Mouse (Mus musculus) MEL (cell line): ENCODE data around the gene Ubtf. TPM values are rescaled to one million over a fixed set of nuclear protein-coding genes. Genes with fewer than 3 reads are reported as not detected.
A peak's percentile ranks its signal among the peaks of the same experiment; 100 is the strongest.

Experiments
- DNase-seq: peaks from one replicate; pipeline ENCODE4 v3.0.0; 2011; ENCODE audit warnings: low read depth, low spot score
- H3K27ac ChIP-seq: 2 replicates; pipeline ENCODE4 v1.5.1; 2012; ENCODE audit warnings: low read depth, mild to moderate bottlenecking, control low read depth, low read length, moderate library complexity; ENCODE audit not compliant: control insufficient read depth
- H3K27me3 ChIP-seq, 2 experiments: fragments of 150-350 bp in 1 of 2; sonication (generic) in 1 of 2; 2 replicates each; pipeline ENCODE4 v1.6.1; 2012; ENCODE audit warnings: low read length in 2 of 2, mild to moderate bottlenecking in 2 of 2, improper control_type of control experiment in 1 of 2, moderate library complexity in 1 of 2; ENCODE audit not compliant: insufficient read depth in 2 of 2, control insufficient read depth in 1 of 2
- H3K36me3 ChIP-seq, 2 experiments: 2 replicates each; pipeline ENCODE4 v1.6.1; 2012 to 2014; ENCODE audit warnings: low read length in 2 of 2, improper control_type of control experiment in 1 of 2, inconsistent platforms in 1 of 2, mild to moderate bottlenecking in 1 of 2; ENCODE audit not compliant: insufficient read depth in 2 of 2, control insufficient read depth in 1 of 2
- H3K4me1 ChIP-seq, 2 experiments: fragments of 150-350 bp in 1 of 2; sonication (generic) in 1 of 2; 2 replicates each; pipeline ENCODE4 v1.6.1; 2012; ENCODE audit warnings: low read length in 2 of 2, improper control_type of control experiment in 1 of 2, mild to moderate bottlenecking in 1 of 2; ENCODE audit not compliant: insufficient read depth in 2 of 2, control insufficient read depth in 1 of 2
- H3K4me3 ChIP-seq, 2 experiments: fragments of 150-350 bp in 1 of 2; sonication (generic) in 1 of 2; 2 replicates each; pipeline ENCODE4 v1.5.1; 2012; ENCODE audit warnings: low read depth in 2 of 2, low read length in 2 of 2, mild to moderate bottlenecking in 2 of 2, moderate library complexity in 2 of 2, control low read depth in 1 of 2, improper control_type of control experiment in 1 of 2; ENCODE audit not compliant: control insufficient read depth in 1 of 2, insufficient read depth in 1 of 2
- H3K79me2 ChIP-seq: 2 replicates; pipeline ENCODE4 v1.6.1; 2012; ENCODE audit warnings: mild to moderate bottlenecking, low read length, moderate library complexity; ENCODE audit not compliant: control insufficient read depth, poor library complexity, insufficient read depth
- H3K9ac ChIP-seq: 2 replicates; pipeline ENCODE4 v1.6.1; 2012; ENCODE audit warnings: low read depth, mild to moderate bottlenecking, control low read depth, low read length, moderate library complexity; ENCODE audit not compliant: control insufficient read depth, poor library complexity, severe bottlenecking
- H3K9me3 ChIP-seq: fragments of 150-350 bp; sonication (generic); replicated peaks from 2 replicates; pipeline ENCODE4 v1.6.1; 2012; ENCODE audit warnings: mild to moderate bottlenecking, low read length, improper control_type of control experiment, moderate library complexity; ENCODE audit not compliant: insufficient read depth
- BHLHE40 ChIP-seq: IDR thresholded peaks from 2 replicates; pipeline ENCODE4 v1.6.1; 2012; ENCODE audit warnings: low read depth, mild to moderate bottlenecking, inconsistent platforms, low read length, improper control_type of control experiment, borderline replicate concordance
- CHD1 ChIP-seq: IDR thresholded peaks from 2 replicates; pipeline ENCODE4 v1.6.1; 2012; ENCODE audit warnings: low read depth, mild to moderate bottlenecking, inconsistent platforms, low read length, improper control_type of control experiment
- CHD2 ChIP-seq: IDR thresholded peaks from 2 replicates; pipeline ENCODE4 v1.6.1; 2011; ENCODE audit warnings: low read length, improper control_type of control experiment
- CTCF ChIP-seq, 3 experiments: IDR thresholded peaks in 2 of 3; conservative IDR thresholded peaks in 1 of 3; 2 replicates each; pipeline ENCODE4 v1.5.1; 2011 to 2012; ENCODE audit warnings: low read length in 3 of 3, low read depth in 2 of 3, mild to moderate bottlenecking in 2 of 3, improper control_type of control experiment in 1 of 3, inconsistent platforms in 1 of 3, mixed read lengths in 1 of 3, moderate library complexity in 1 of 3; ENCODE audit not compliant: control insufficient read depth in 1 of 3, insufficient read depth in 1 of 3, poor library complexity in 1 of 3, severe bottlenecking in 1 of 3
- E2F4 ChIP-seq: IDR thresholded peaks from 2 replicates; pipeline ENCODE4 v1.6.1; 2011; ENCODE audit warnings: low read depth, low read length, improper control_type of control experiment, borderline replicate concordance
- ELF1 ChIP-seq: IDR thresholded peaks from 2 replicates; pipeline ENCODE4 v1.6.1; 2014; ENCODE audit warnings: low read depth, mild to moderate bottlenecking, inconsistent platforms, low read length, improper control_type of control experiment, moderate library complexity
- EP300 ChIP-seq, 2 experiments: IDR thresholded peaks; 2 replicates each; pipeline ENCODE4 v1.6.1; 2011; ENCODE audit warnings: improper control_type of control experiment in 2 of 2, low read length in 2 of 2, low read depth in 1 of 2, mild to moderate bottlenecking in 1 of 2
- ETS1 ChIP-seq: IDR thresholded peaks from 2 replicates; pipeline ENCODE4 v1.6.1; 2012; ENCODE audit warnings: low read depth, mild to moderate bottlenecking, inconsistent platforms, low read length, improper control_type of control experiment, moderate library complexity
- GATA1 ChIP-seq: IDR thresholded peaks from 2 replicates; pipeline ENCODE4 v1.6.1; 2011; ENCODE audit warnings: low read depth, low read length, improper control_type of control experiment
- HCFC1 ChIP-seq: IDR thresholded peaks from 2 replicates; pipeline ENCODE4 v1.6.1; 2012; ENCODE audit warnings: low read depth, mild to moderate bottlenecking, inconsistent platforms, low read length, improper control_type of control experiment, moderate library complexity
- JUND ChIP-seq: IDR thresholded peaks from 2 replicates; pipeline ENCODE4 v1.6.1; 2011; ENCODE audit warnings: low read depth, mild to moderate bottlenecking, improper control_type of control experiment, low read length
- KAT2A ChIP-seq: conservative IDR thresholded peaks from 2 replicates; pipeline ENCODE4 v1.6.1; 2012; ENCODE audit warnings: low read depth, low read length, improper control_type of control experiment, inconsistent platforms
- MAFK ChIP-seq: IDR thresholded peaks from 2 replicates; pipeline ENCODE4 v1.6.1; 2011; ENCODE audit warnings: low read depth, mild to moderate bottlenecking, low read length, improper control_type of control experiment, borderline replicate concordance
- MAZ ChIP-seq: IDR thresholded peaks from 2 replicates; pipeline ENCODE4 v1.6.1; 2012; ENCODE audit warnings: low read depth, mild to moderate bottlenecking, inconsistent platforms, low read length, improper control_type of control experiment
- MEF2A ChIP-seq: IDR thresholded peaks from 2 replicates; pipeline ENCODE4 v1.6.1; 2014; ENCODE audit warnings: low read depth, mild to moderate bottlenecking, inconsistent platforms, low read length, improper control_type of control experiment; ENCODE audit not compliant: poor library complexity, insufficient replicate concordance, severe bottlenecking; ENCODE audit errors: extremely low read depth
- MXI1 ChIP-seq: IDR thresholded peaks from 2 replicates; pipeline ENCODE4 v1.6.1; 2011; ENCODE audit warnings: mild to moderate bottlenecking, low read depth, low read length, improper control_type of control experiment
- MYB ChIP-seq: IDR thresholded peaks from 2 replicates; pipeline ENCODE4 v1.6.1; 2011; ENCODE audit warnings: mild to moderate bottlenecking, low read depth, low read length, improper control_type of control experiment
- MYC ChIP-seq: IDR thresholded peaks from 2 replicates; pipeline ENCODE4 v1.6.1; 2011; ENCODE audit warnings: low read depth, mild to moderate bottlenecking, low read length, improper control_type of control experiment, moderate library complexity
- NELFE ChIP-seq: IDR thresholded peaks from 2 replicates; pipeline ENCODE4 v1.6.1; 2011; ENCODE audit warnings: low read depth, low read length, improper control_type of control experiment
- NRF1 ChIP-seq: IDR thresholded peaks from 2 replicates; pipeline ENCODE4 v1.6.1; 2014; ENCODE audit warnings: low read depth, mild to moderate bottlenecking, inconsistent platforms, low read length, improper control_type of control experiment, moderate library complexity; ENCODE audit not compliant: poor library complexity, insufficient read depth, severe bottlenecking
- POLR2A ChIP-seq, 2 experiments: IDR thresholded peaks; 2 replicates each; pipeline ENCODE4 v1.6.1; 2011 to 2012; ENCODE audit warnings: low read length in 2 of 2, mild to moderate bottlenecking in 2 of 2, control low read depth in 1 of 2, improper control_type of control experiment in 1 of 2, low read depth in 1 of 2, moderate library complexity in 1 of 2; ENCODE audit not compliant: control insufficient read depth in 1 of 2, insufficient read depth in 1 of 2, poor library complexity in 1 of 2
- POLR2AphosphoS5 ChIP-seq: IDR thresholded peaks from 2 replicates; pipeline ENCODE4 v1.6.1; 2012; ENCODE audit warnings: low read depth, borderline replicate concordance, mild to moderate bottlenecking, inconsistent platforms, low read length, moderate library complexity, mixed read lengths
- RCOR1 ChIP-seq: IDR thresholded peaks from 2 replicates; pipeline ENCODE4 v1.6.1; 2012; ENCODE audit warnings: low read depth, mild to moderate bottlenecking, inconsistent platforms, low read length, improper control_type of control experiment
- SIN3A ChIP-seq: IDR thresholded peaks from 2 replicates; pipeline ENCODE4 v1.6.1; 2012; ENCODE audit warnings: low read length, improper control_type of control experiment, inconsistent platforms
- SMC3 ChIP-seq: IDR thresholded peaks from 2 replicates; pipeline ENCODE4 v1.6.1; 2011; ENCODE audit warnings: low read depth, low read length, improper control_type of control experiment
- TAL1 ChIP-seq: IDR thresholded peaks from 2 replicates; pipeline ENCODE4 v1.6.1; 2012; ENCODE audit warnings: mild to moderate bottlenecking, inconsistent platforms, low read length, moderate library complexity, mixed read lengths
- TBP ChIP-seq: IDR thresholded peaks from 2 replicates; pipeline ENCODE4 v1.8.0; 2011; ENCODE audit warnings: low read depth, low read length, improper control_type of control experiment
- TCF12 ChIP-seq: IDR thresholded peaks from 2 replicates; pipeline ENCODE4 v1.6.1; 2014; ENCODE audit warnings: low read depth, mild to moderate bottlenecking, inconsistent platforms, low read length, improper control_type of control experiment, moderate library complexity
- USF1 ChIP-seq: IDR thresholded peaks from 2 replicates; pipeline ENCODE4 v1.6.1; 2014; ENCODE audit warnings: low read depth, mild to moderate bottlenecking, inconsistent platforms, low read length, improper control_type of control experiment, moderate library complexity
- USF2 ChIP-seq, 2 experiments: IDR thresholded peaks; 2 replicates each; pipeline ENCODE4 v1.6.1; 2011 to 2012; ENCODE audit warnings: improper control_type of control experiment in 2 of 2, low read length in 2 of 2, borderline replicate concordance in 1 of 2, inconsistent platforms in 1 of 2, low read depth in 1 of 2, mild to moderate bottlenecking in 1 of 2; ENCODE audit not compliant: insufficient read depth in 1 of 2
- ZC3H11A ChIP-seq: IDR thresholded peaks from 2 replicates; pipeline ENCODE4 v1.6.1; 2012; ENCODE audit warnings: low read depth, mild to moderate bottlenecking, inconsistent platforms, low read length, improper control_type of control experiment
- ZKSCAN1 ChIP-seq: IDR thresholded peaks from 2 replicates; pipeline ENCODE4 v1.6.1; 2012; ENCODE audit warnings: low read depth, mild to moderate bottlenecking, inconsistent platforms, low read length, improper control_type of control experiment, moderate library complexity
- ZMIZ1 ChIP-seq: IDR thresholded peaks from 2 replicates; pipeline ENCODE4 v1.6.1; 2012; ENCODE audit warnings: low read depth, mild to moderate bottlenecking, inconsistent platforms, low read length, improper control_type of control experiment, moderate library complexity
- ZNF384 ChIP-seq: IDR thresholded peaks from 2 replicates; pipeline ENCODE4 v1.6.1; 2012; ENCODE audit warnings: low read depth, mild to moderate bottlenecking, inconsistent platforms, low read length, improper control_type of control experiment
- polyA plus RNA-seq, 2 experiments: library from polyadenylated mRNA; stranded (reverse) in 1 of 2; unstranded in 1 of 2; fragments of >175 nt in 1 of 2; fragments of >200 nt in 1 of 2; gene quantifications; 2 replicates each; pipeline versions ENCODE4 v1.2.1 to v1.2.4; 2012; ENCODE audit warnings: low replicate concordance in 2 of 2, low read depth in 1 of 2; ENCODE audit not compliant: insufficient read length in 2 of 2, insufficient read depth in 1 of 2, missing spikeins in 1 of 2
- total RNA-seq: library from RNA; depleted of rRNA; stranded (reverse); fragments of 300-350 nt; gene quantifications from 2 replicates; pipeline ENCODE4 v1.2.3, GENCODE M21; 2012

The Ubtf gene
- total and polyA plus RNA-seq, 3 experiments = 76.5 to 189 (median 145) TPM

- Histone ChIP-seq H3K4me1 (peaks cover 2 to 14% of the 10 kb centered on the region in 2 experiments; a peak in 3 of 4 replicates), H3K4me3 (peak within 1 kb of the TSS; percentile 82 to 84), H3K9ac (peak within 1 kb of the TSS; percentile 93), H3K27ac (peak within 1 kb of the TSS; percentile 99), H3K79me2 (peaks cover 24% of the 10 kb centered on the region), H3K36me3 (peaks cover 2 to 9% of the 10 kb centered on the region in 2 experiments; a peak in 3 of 4 replicates), H3K27me3 (no peaks in the 10 kb centered on the region), H3K9me3 (no peaks in the 10 kb centered on the region)
- peak; percentile 100 for DNase-seq
- TF ChIP-seq JUND (no peak), BHLHE40 (peak; percentile 23; the same call in 1 of the 2 replicates), CHD1 (no peak), KAT2A (no peak; the same call in 1 of the 2 replicates), RCOR1 (no peak), POLR2AphosphoS5 (peak; percentile 47; the same call in 1 of the 2 replicates), MYC (no peak; the same call in 1 of the 2 replicates), USF2 (IDR thresholded peaks at IDR 0.05; ENCODE audit: borderline replicate concordance in 1 of 2, insufficient read depth in 1 of 2, low read depth in 1 of 2, low read length in 2 of 2) (no peak), POLR2A (IDR thresholded peaks at IDR 0.05; ENCODE audit: control insufficient read depth in 1 of 2, insufficient read depth in 1 of 2, low read depth in 1 of 2, low read length in 2 of 2, poor library complexity in 1 of 2) (peak; percentile 70 to 96), ZMIZ1 (peak; percentile 93), ZNF384 (0 out of 2 replicates have a peak, but pooled peaks have one; percentile 12), MAFK (no peak), NELFE (peak; percentile 92), EP300 (IDR thresholded peaks at IDR 0.05; ENCODE audit: low read depth in 1 of 2, low read length in 2 of 2) (peak in 1 of 2 experiments; percentile 49; a peak in 1 of 4 replicates), E2F4 (0 out of 2 replicates have a peak, but pooled peaks have one; percentile 53), MAZ (peak; percentile 41; the same call in 1 of the 2 replicates), MEF2A (0 out of 2 replicates have a peak, but pooled peaks have one; percentile 43), USF1 (no peak), ELF1 (peak; percentile 69), MYB (no peak), HCFC1 (peak; percentile 87), ZC3H11A (no peak), GATA1 (no peak), ETS1 (peak; percentile 18), TCF12 (0 out of 2 replicates have a peak, but pooled peaks have one; percentile 52), MXI1 (peak; percentile 82), CTCF (IDR thresholded peaks at IDR 0.05 in 2 of 3, conservative IDR thresholded peaks at IDR 0.05 in 1 of 3; ENCODE audit: control insufficient read depth in 1 of 3, insufficient read depth in 1 of 3, low read depth in 2 of 3, low read length in 3 of 3, poor library complexity in 1 of 3, severe bottlenecking in 1 of 3) (no peak), SIN3A (no peak; the same call in none of the 2 replicates), TBP (peak; percentile 83), ZKSCAN1 (no peak), SMC3 (no peak), NRF1 (peak; percentile 64), TAL1 (no peak), CHD2 (peak; percentile 60)
These were observed 22.8 kb downstream of the Ubtf start, which contains the start of gene Atxn7l3 for GRCm38 (mm10) chr11:102296491-102297472. Gene Atxn7l3 (minus strand): TSS chr11:102296631.
